Mouse (Mus musculus) kidney, postnatal 0 days (tissue): ENCODE measurements around the gene Arl10. TPM values are rescaled to one million over a fixed set of nuclear protein-coding genes. Genes with fewer than 3 reads are reported as not detected.

Source experiments
- ATAC-seq: fragments of 200-750 bp; cut with Nextera tagmentation; replicated peaks from 2 replicates; pipeline ENCODE4 v1.8.0; 2017; ENCODE audit warnings: low read depth, moderate number of reproducible peaks, moderate TSS enrichment, moderate library complexity; ENCODE audit not compliant: low FRiP score
- DNase-seq: peaks from one replicate; pipeline ENCODE4 v3.0.0-alpha.2; 2016; ENCODE audit warnings: low spot score
- H3K27ac ChIP-seq: fragments of 300-500 bp; sonication (generic); 2 replicates; pipeline ENCODE4 v1.5.1; 2014; ENCODE audit warnings: mild to moderate bottlenecking
- H3K27me3 ChIP-seq: fragments of 300-500 bp; sonication (generic); 2 replicates; pipeline ENCODE4 v1.6.1; 2014; ENCODE audit warnings: low read length, mixed read lengths; ENCODE audit not compliant: insufficient read depth
- H3K36me3 ChIP-seq: fragments of 300-500 bp; sonication (generic); 2 replicates; pipeline ENCODE4 v1.6.1; 2014; ENCODE audit warnings: low read length, mixed read lengths; ENCODE audit not compliant: insufficient read depth
- H3K4me1 ChIP-seq: fragments of 300-500 bp; sonication (generic); replicated peaks from 2 replicates; pipeline ENCODE4 v1.6.1; 2014; ENCODE audit warnings: antibody characterized with exemption, low read length, mixed read lengths; ENCODE audit not compliant: insufficient read depth
- H3K4me2 ChIP-seq: fragments of 300-500 bp; sonication (generic); 2 replicates; pipeline ENCODE4 v1.6.1; 2014; ENCODE audit warnings: mild to moderate bottlenecking, low read length, moderate library complexity, mixed read lengths
- H3K4me3 ChIP-seq: fragments of 300-500 bp; sonication (generic); replicated peaks from 2 replicates; pipeline ENCODE4 v1.5.1; 2014; ENCODE audit warnings: low read depth, low read length
- H3K9ac ChIP-seq: fragments of 300-500 bp; sonication (generic); 2 replicates; pipeline ENCODE4 v1.6.1; 2014; ENCODE audit warnings: low read depth, low read length
- H3K9me3 ChIP-seq: fragments of 300-500 bp; sonication (generic); replicated peaks from 2 replicates; pipeline ENCODE4 v1.6.1; 2016; ENCODE audit warnings: low read length, inconsistent platforms, mixed read lengths
- CTCF ChIP-seq: IDR thresholded peaks from 2 replicates; pipeline ENCODE4 v1.5.1; 2016; ENCODE audit warnings: antibody characterized with exemption, low read depth, mild to moderate bottlenecking, moderate library complexity
- WGBS: fragments of 180-500 bp; shearing (Covaris S2); extraction: QIAGEN DNeasy Blood & Tissue Kit; methylation state at CpG from one replicate; pipeline ENCODE4 v1.1.7; 2014; 5-methylcytosine and 5-hydroxymethylcytosine counted together
- polyA plus RNA-seq: library from polyadenylated mRNA; unstranded; fragments of >200 nt; fragmentation: Nextera tagmentation; extraction: Ambion mirVana; gene quantifications from 2 replicates; pipeline ENCODE4 v1.2.1, GENCODE M21; 2015

The Arl10 gene
- polyA plus RNA-seq, 1 experiment from 2014 or later, result 23.1 TPM

DNA sequence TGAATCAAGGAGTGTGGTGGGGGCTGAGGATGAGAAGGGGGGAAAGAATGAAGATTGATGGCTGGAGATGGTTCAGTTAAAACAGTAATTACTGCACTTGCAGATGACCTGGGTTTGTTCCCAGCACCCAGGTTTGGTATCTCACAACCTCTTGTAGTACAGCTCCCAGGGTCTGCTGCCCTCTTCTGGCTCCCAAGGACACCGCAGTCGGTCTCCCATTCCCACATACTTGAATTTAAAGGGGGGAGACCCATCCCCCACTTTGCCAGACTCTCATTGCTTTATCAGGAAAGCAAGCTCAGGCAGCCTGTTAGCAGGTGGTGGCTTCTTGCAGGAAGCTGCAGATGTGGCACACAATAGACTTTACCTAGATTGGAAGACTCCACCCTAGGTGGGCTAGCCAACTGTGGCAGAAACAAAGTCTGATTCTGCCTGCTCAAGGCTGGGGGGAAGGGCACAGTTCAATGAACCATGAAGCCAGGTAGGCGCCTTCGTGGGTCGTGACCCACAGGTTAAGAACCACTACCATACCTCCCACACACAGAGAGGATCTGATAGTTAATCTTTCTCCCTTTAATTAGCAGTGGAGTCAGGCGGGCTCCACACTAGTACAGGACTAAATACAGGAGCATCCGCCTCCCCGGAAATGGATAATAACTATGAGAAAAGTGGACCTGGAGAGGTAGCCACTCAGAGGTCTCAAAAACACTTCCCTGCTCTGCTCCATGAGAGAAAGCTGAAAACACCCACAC is 9.0 kb upstream of the Arl10 start:
- H3K27me3 ChIP-seq, result no peaks in the 10 kb centered on the region
- peak overlapping the region; percentile 91 for H3K4me3 ChIP-seq
- peak overlapping the region; percentile 72 for H3K4me2 ChIP-seq
- peaks cover 7% of the 10 kb centered on the region for H3K4me1 ChIP-seq
- 39% methylated on average over 8 of the region's 8 CpGs for WGBS
- H3K27ac ChIP-seq, result peak overlapping the region; percentile 77
- TF ChIP-seq CTCF, result peak; percentile 66
- peak; percentile 68 for DNase-seq
- peak; percentile 34 for ATAC-seq
- peak overlapping the region; percentile 8; the same call in 1 of the 2 replicates for H3K9ac ChIP-seq
- H3K36me3 ChIP-seq, result peaks cover 12% of the 10 kb centered on the region; the same call in 1 of the 2 replicates
- H3K9me3 ChIP-seq, result no peaks in the 10 kb centered on the region

- H3K4me1 ChIP-seq, result peaks cover 7% of the 10 kb centered on the region; the same call in 1 of the 2 replicates
- H3K9ac ChIP-seq, result no peak overlapping the region
- no peak for TF ChIP-seq CTCF
- no peak overlapping the region for H3K27ac ChIP-seq
- H3K4me3 ChIP-seq, result no peak overlapping the region
- H3K4me2 ChIP-seq, result no peak overlapping the region
- WGBS, result 47% methylated on average over 5 of the region's 5 CpGs
- no peaks in the 10 kb centered on the region for H3K27me3 ChIP-seq
- no peak for DNase-seq
- no peaks in the 10 kb centered on the region for H3K36me3 ChIP-seq
- H3K9me3 ChIP-seq, result no peaks in the 10 kb centered on the region
- ATAC-seq, result no peak
These were observed 6.4 kb upstream of the Arl10 start for GRCm38 (mm10) chr13:54568380-54568779.

- Histone ChIP-seq H3K4me1 (peaks cover 2% of the 10 kb centered on the region; the same call in 1 of the 2 replicates), H3K9me3 (no peaks in the 10 kb centered on the region), H3K4me3 (no peak overlapping the region), H3K9ac (no peak overlapping the region), H3K4me2 (no peak overlapping the region), H3K36me3 (no peaks in the 10 kb centered on the region), H3K27ac (no peak overlapping the region), H3K27me3 (no peaks in the 10 kb centered on the region)
- DNase-seq, result no peak
- WGBS, result 55% methylated on average over 1 of the region's 1 CpGs
- no peak for TF ChIP-seq CTCF
- no peak for ATAC-seq
These were observed 5.5 kb upstream of the Arl10 start for GRCm38 (mm10) chr13:54569282-54569681.

DNA sequence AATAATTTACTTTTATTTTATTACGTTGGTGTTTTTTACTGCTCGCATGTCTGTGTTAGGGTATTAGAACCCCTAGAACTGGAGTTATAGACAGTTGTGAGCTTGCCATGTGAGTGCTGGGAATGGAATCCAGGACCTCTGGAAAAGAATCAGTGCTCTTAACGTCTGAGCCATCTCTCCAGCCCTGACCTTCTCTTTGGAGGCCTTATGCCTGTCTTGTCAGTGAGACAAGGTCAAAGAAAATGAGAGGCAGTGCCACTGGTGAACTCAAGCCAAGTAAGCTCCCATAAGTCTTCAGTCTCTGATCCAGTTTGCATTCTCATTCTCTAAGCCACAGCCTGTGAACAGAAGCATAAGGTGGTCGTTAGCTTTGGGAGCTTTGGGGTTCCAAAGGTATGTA is 4.1 kb upstream of the Arl10 start:
- H3K36me3 ChIP-seq, result no peaks in the 10 kb centered on the region
- ATAC-seq (no peak), DNase-seq (no peak)
- no peak overlapping the region for H3K4me3 ChIP-seq
- H3K4me1 ChIP-seq, result peaks cover 3% of the 10 kb centered on the region; the same call in 1 of the 2 replicates
- WGBS, result 74% methylated on average over 4 of the region's 4 CpGs
- H3K27ac ChIP-seq, result no peak overlapping the region
- TF ChIP-seq CTCF, result no peak
- H3K27me3 ChIP-seq, result no peaks in the 10 kb centered on the region
- no peak overlapping the region for H3K9ac ChIP-seq
- no peaks in the 10 kb centered on the region for H3K9me3 ChIP-seq
- H3K4me2 ChIP-seq, result no peak overlapping the region

DNA sequence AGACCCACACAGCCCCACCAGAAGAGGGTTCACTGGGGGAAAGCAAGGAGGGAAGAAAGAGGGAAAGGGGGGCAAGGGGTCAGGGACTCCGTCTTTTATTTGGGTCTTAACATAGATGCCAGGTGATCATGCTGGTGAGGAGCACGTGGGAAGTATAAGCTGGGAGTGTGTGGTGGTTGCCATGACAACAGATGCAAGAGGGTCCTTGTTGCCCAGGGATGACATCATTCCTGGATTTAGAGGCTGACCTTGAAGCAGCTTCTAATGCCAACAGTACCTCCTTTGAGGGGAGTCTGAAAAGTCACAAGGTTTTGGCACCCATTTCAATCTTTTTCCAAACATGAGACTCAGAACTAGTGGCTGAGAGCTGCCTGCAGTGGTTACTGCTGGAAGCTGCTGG is 3.2 kb upstream of the Arl10 start:
- Histone ChIP-seq H3K27me3 (no peaks in the 10 kb centered on the region), H3K4me3 (no peak overlapping the region), H3K9ac (no peak overlapping the region), H3K4me1 (peaks cover 11% of the 10 kb centered on the region; the same call in 1 of the 2 replicates), H3K36me3 (no peaks in the 10 kb centered on the region), H3K4me2 (no peak overlapping the region), H3K9me3 (no peaks in the 10 kb centered on the region), H3K27ac (no peak overlapping the region)
- TF ChIP-seq CTCF, result no peak
- no peak for DNase-seq
- WGBS, result 54% methylated on average over 2 of the region's 2 CpGs
- no peak for ATAC-seq

DNA sequence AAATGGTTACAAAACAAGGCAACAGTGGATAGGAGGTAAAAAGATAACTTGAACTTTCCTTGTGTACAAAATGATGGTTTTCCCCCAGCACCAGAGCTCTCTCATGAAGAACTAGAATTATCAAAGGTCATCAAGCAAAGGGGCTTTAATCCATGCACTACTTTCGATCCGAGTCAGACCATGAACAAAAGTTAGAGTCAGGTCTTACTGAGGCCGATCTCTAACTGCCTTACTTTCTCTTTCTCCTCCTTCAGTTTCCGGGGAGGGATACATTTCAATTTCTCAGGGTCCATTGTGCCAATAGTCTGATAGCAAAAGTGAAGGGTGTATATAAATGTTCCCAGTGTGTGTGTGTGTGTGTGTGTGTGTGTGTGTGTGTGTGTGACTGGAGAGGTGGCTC is 2.2 kb upstream of the Arl10 start:
- Histone ChIP-seq H3K9me3 (no peaks in the 10 kb centered on the region), H3K9ac (no peak overlapping the region), H3K4me2 (no peak overlapping the region), H3K27ac (no peak overlapping the region), H3K4me1 (peaks cover 12% of the 10 kb centered on the region; the same call in 1 of the 2 replicates), H3K36me3 (0 out of 2 replicates have a peak, but pooled peaks cover 3% of the 10 kb centered on the region), H3K4me3 (no peak overlapping the region), H3K27me3 (no peaks in the 10 kb centered on the region)
- 80% methylated on average over 4 of the region's 4 CpGs for WGBS
- DNase-seq, result no peak
- TF ChIP-seq CTCF, result no peak
- ATAC-seq, result no peak
